Mouse (Mus musculus) heart, embryonic 16.5 days (tissue): Measurements from ENCODE around the gene Shc3. TPM values are rescaled to one million over a fixed set of nuclear protein-coding genes. Genes with fewer than 3 reads are reported as not detected.

Experiments used
- ATAC-seq: fragments of 200-750 bp; cut with Nextera tagmentation; replicated peaks from 2 replicates; pipeline ENCODE4 v1.8.0; 2017; ENCODE audit warnings: moderate number of reproducible peaks; ENCODE audit not compliant: insufficient read depth, low FRiP score; ENCODE audit errors: extremely low read depth
- H3K27ac ChIP-seq: fragments of 300-500 bp; sonication (generic); 2 replicates; pipeline ENCODE4 v1.5.1; 2014; ENCODE audit warnings: mild to moderate bottlenecking, low read length, control low read depth, moderate library complexity
- H3K27me3 ChIP-seq: fragments of 300-500 bp; sonication (generic); 2 replicates; pipeline ENCODE4 v1.6.1; 2014; ENCODE audit warnings: low read length, mixed read lengths; ENCODE audit not compliant: control insufficient read depth, insufficient read depth
- H3K36me3 ChIP-seq: fragments of 300-500 bp; sonication (generic); 2 replicates; pipeline ENCODE4 v1.6.1; 2014; ENCODE audit not compliant: control insufficient read depth, insufficient read depth
- H3K4me1 ChIP-seq: fragments of 300-500 bp; sonication (generic); 2 replicates; pipeline ENCODE4 v1.6.1; 2014; ENCODE audit warnings: low read length, mixed read lengths; ENCODE audit not compliant: control insufficient read depth, insufficient read depth
- H3K4me2 ChIP-seq: fragments of 300-500 bp; sonication (generic); 2 replicates; pipeline ENCODE4 v1.6.1; 2014; ENCODE audit warnings: low read depth, mild to moderate bottlenecking, control low read depth, low read length
- H3K4me3 ChIP-seq: fragments of 300-500 bp; sonication (generic); 2 replicates; pipeline ENCODE4 v1.5.1; 2014; ENCODE audit warnings: mild to moderate bottlenecking, control low read depth, low read length
- H3K9ac ChIP-seq: fragments of 300-500 bp; sonication (generic); 2 replicates; pipeline ENCODE4 v1.6.1; 2014; ENCODE audit warnings: low read length, control low read depth
- H3K9me3 ChIP-seq: fragments of 300-500 bp; sonication (generic); replicated peaks from 2 replicates; pipeline ENCODE4 v1.6.1; 2016; ENCODE audit warnings: low read length; ENCODE audit not compliant: control insufficient read depth
- WGBS: fragments of 180-500 bp; shearing (Covaris S2); extraction: QIAGEN DNeasy Blood & Tissue Kit; methylation state at CpG from one replicate; pipeline ENCODE4 v1.1.7; 2014; 5-methylcytosine and 5-hydroxymethylcytosine counted together
- polyA plus RNA-seq: library from polyadenylated mRNA; unstranded; fragments of >200 nt; fragmentation: Nextera tagmentation; extraction: Ambion mirVana; gene quantifications from 2 replicates; pipeline ENCODE4 v1.2.1, GENCODE M21; 2015

The Shc3 gene
- polyA plus RNA-seq, 1 experiment from 2014 or later = 0.22 TPM

DNA sequence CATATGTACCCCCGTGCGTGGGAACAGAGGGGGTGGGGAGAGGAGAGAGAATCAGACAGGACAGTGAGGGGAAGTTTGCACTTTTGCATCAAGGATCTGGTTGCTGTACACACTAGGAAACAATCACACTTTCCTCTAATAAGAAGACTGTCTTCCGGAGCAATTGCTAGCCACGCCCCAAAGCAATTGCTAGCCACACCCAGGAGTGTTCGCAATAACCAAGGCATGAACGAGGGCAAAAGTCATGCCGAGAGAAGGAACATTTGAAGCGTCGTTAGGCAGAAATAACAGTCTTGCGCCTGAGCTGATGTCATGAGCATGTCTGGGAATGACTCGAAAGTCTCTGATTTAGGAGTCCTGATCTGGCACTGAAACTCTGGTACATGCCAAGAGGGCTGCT, 15.9 kb downstream of the Shc3 start:
- H3K9ac ChIP-seq = no peak overlapping the region
- H3K36me3 ChIP-seq = no peaks in the 10 kb centered on the region
- no peak for ATAC-seq
- H3K27me3 ChIP-seq = no peaks in the 10 kb centered on the region
- WGBS = 82% methylated on average over 11 of the region's 11 CpGs
- H3K4me1 ChIP-seq = no peaks in the 10 kb centered on the region
- no peak overlapping the region for H3K4me2 ChIP-seq
- H3K9me3 ChIP-seq = no peaks in the 10 kb centered on the region
- no peak overlapping the region for H3K27ac ChIP-seq
- H3K4me3 ChIP-seq = no peak overlapping the region

DNA sequence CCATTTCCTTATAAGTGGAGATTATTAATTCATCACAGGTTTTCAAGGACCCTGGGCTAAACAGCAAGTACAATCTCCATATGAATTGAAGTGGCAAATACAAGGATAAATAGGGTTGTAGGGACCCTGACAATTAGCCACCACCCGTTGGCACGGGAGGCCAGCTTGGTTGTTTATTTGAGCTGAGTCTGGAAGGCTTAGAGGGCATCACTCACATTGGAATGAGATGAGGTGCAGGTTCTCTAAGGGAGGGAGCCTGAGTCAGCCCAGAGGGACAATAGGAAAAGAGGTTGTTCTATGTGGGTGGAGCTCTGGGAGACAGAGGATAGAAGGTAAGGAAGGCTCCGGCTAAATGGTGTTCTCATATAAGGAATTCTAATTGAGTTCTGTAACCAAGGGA, 17.0 kb downstream of the Shc3 start:
- Histone ChIP-seq H3K27me3 (no peaks in the 10 kb centered on the region), H3K27ac (no peak overlapping the region), H3K9me3 (no peaks in the 10 kb centered on the region), H3K9ac (no peak overlapping the region), H3K36me3 (no peaks in the 10 kb centered on the region), H3K4me1 (no peaks in the 10 kb centered on the region), H3K4me2 (no peak overlapping the region), H3K4me3 (no peak overlapping the region)
- WGBS = 75% methylated on average over 3 of the region's 3 CpGs
- ATAC-seq = no peak

DNA sequence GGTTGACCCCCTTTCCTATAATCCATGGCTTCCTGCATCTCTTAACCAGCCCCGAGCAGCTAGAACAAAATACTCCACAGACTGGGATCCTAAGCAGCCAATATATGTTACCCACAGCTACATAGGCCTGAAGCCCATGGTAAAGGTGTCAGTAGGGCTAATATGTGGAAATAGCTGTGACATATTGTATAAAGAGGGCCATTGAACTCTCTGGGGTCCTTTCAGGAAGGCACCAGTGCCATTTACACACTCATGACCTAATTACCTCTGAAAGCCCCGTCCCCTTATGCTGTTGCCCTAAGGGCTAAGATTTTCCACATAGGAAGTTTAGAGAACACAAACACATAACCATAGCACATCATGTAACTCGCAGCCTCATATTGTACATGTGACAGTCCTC, 17.4 kb downstream of the Shc3 start:
- Histone ChIP-seq H3K4me1 (no peaks in the 10 kb centered on the region), H3K27ac (no peak overlapping the region), H3K4me3 (no peak overlapping the region), H3K9me3 (no peaks in the 10 kb centered on the region), H3K4me2 (no peak overlapping the region), H3K27me3 (no peaks in the 10 kb centered on the region), H3K36me3 (no peaks in the 10 kb centered on the region), H3K9ac (no peak overlapping the region)
- no peak for ATAC-seq
- 79% methylated on average over 3 of the region's 3 CpGs for WGBS

DNA sequence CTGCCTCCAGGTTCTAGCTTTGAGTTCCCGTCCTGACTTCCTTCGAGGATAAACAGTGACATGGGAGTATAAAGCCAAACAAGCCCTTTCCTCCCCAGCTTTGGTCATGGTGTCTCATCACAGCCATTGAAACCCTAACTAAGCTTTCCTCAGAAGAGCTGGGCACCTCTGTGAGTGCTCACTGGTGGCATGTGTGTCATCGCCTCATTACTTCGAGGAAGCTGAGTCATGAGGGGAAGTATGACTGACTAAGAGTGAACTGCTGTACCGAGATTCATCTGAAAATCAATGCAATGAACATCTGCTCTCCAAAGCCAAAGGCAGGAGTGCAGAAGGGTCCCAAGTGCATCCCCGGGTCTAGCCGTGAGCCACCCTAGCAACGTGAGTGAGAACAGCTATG, 29.4 kb downstream of the Shc3 start:
- Histone ChIP-seq H3K27ac (no peak overlapping the region), H3K4me1 (no peaks in the 10 kb centered on the region), H3K9ac (no peak overlapping the region), H3K27me3 (no peaks in the 10 kb centered on the region), H3K4me3 (no peak overlapping the region), H3K36me3 (no peaks in the 10 kb centered on the region), H3K9me3 (peaks cover 5% of the 10 kb centered on the region), H3K4me2 (no peak overlapping the region)
- no peak for ATAC-seq
- whole genome bisulfite sequencing = 80% methylated on average over 8 of the region's 8 CpGs

DNA sequence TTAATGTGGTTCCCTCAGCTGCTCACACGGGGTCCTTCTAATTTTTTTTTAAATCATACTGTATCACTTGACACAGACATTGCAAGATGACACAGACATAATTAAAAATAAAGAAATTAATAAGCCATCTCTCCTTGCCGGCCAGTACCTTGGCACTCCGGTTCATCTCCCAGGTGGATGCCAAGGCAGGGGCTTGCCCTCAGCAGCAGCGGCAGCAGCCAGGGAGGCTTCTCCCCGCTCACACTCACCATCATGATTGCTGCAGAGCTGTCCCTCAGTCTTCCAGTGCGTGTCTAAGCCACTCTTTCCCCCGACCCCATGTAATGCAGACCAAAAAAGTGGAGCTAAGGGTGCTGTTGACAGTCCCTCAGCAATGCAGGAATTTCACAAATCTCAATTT, 33.9 kb downstream of the Shc3 start:
- H3K9me3 ChIP-seq = no peaks in the 10 kb centered on the region
- no peak overlapping the region for H3K9ac ChIP-seq
- WGBS = 74% methylated on average over 7 of the region's 7 CpGs
- no peak overlapping the region for H3K27ac ChIP-seq
- H3K27me3 ChIP-seq = no peaks in the 10 kb centered on the region
- H3K36me3 ChIP-seq = no peaks in the 10 kb centered on the region
- ATAC-seq = no peak
- no peaks in the 10 kb centered on the region for H3K4me1 ChIP-seq
- no peak overlapping the region for H3K4me3 ChIP-seq
- no peak overlapping the region for H3K4me2 ChIP-seq

DNA sequence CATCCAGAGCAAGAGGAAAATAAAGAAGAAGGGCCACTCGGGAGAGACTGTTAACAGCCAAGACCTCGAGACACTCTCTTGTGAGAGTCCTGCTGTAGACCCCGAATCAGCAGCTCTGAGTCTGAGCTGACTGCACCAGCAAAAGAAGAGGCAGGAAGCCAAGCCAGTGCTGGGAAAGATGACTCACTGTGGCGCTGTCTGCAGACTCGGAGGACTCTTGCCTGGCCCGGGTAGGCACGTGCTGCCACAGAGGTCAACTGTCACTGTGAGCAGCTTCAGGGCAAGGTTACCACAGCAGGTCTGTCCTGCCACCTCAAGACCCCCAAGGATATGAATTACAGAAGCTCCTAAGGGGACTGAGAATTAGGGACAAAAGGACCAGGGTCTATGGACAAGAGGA, 42.7 kb downstream of the Shc3 start:
- no peak; the same call in 1 of the 2 replicates for ATAC-seq
- Histone ChIP-seq H3K27me3 (no peaks in the 10 kb centered on the region), H3K4me2 (no peak overlapping the region), H3K9ac (no peak overlapping the region), H3K36me3 (no peaks in the 10 kb centered on the region), H3K9me3 (no peaks in the 10 kb centered on the region), H3K4me1 (no peaks in the 10 kb centered on the region), H3K27ac (no peak overlapping the region), H3K4me3 (no peak overlapping the region)
- 30% methylated on average over 7 of the region's 7 CpGs for WGBS

DNA sequence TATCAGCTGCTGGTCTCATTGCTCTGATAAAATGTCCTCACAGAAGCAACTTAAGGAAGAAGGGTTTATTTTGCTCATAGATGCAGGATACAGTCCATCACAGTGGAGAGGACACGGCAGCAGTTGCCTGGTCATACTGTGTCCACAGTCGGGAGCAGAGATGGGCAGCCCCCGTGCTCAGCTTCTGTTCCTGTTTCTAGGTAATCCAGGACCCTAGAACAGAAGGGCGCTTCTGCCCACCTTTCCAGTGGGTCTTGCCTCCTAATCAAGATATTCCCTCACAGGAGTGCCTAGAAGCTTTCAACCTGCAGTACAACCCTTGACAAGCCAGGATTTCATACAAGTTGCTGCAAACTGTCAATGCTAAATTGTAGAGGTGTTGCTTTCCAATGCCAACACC, 44.9 kb downstream of the Shc3 start:
- H3K36me3 ChIP-seq = no peaks in the 10 kb centered on the region
- H3K27me3 ChIP-seq = no peaks in the 10 kb centered on the region
- H3K27ac ChIP-seq = no peak overlapping the region
- no peak overlapping the region for H3K9ac ChIP-seq
- H3K4me2 ChIP-seq = no peak overlapping the region
- H3K4me3 ChIP-seq = no peak overlapping the region
- no peaks in the 10 kb centered on the region for H3K4me1 ChIP-seq
- 77% methylated on average over 4 of the region's 4 CpGs for WGBS
- ATAC-seq = no peak
- H3K9me3 ChIP-seq = peaks cover 2% of the 10 kb centered on the region; the same call in 1 of the 2 replicates

DNA sequence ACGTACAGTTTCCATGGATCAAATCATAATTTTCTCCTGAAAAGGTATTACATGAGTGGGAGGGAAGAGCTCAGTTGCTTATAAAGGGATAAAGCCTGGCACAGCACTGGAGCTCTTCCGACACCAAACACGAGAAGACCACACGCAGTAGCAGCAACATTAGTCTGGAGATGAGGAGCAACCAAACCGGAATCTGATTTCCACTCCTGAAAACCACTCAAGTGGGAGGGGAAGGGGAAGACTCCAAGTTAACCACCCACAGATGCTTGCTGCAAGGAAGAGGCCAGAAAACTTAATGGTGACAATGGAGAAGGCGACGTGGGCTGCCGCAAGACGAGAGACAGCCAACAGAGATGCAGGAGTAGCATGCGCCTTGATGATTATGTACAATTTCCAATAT, 45.9 kb downstream of the Shc3 start:
- Histone ChIP-seq H3K27me3 (no peaks in the 10 kb centered on the region), H3K4me2 (no peak overlapping the region), H3K27ac (no peak overlapping the region), H3K4me1 (no peaks in the 10 kb centered on the region), H3K36me3 (no peaks in the 10 kb centered on the region), H3K9me3 (peaks cover 2% of the 10 kb centered on the region; the same call in 1 of the 2 replicates), H3K4me3 (no peak overlapping the region), H3K9ac (no peak overlapping the region)
- WGBS = 91% methylated on average over 10 of the region's 10 CpGs
- ATAC-seq = no peak

DNA sequence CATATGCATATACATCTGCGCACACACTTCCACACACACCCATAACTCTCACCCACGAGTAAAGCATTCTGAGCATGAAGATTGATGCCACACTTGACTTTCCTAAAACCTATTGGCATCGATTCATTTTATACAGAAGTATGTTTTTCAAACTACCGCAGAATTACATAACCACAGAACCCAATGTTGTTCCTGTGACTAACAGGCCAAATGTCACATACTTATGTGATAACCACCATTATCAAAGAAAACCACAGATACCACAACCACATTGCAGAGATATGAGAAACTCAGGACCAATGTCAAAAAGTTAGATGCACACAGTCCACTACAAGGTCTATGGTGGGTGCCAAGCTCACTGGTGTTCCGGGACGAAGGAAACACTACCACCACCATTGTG, 50.3 kb downstream of the Shc3 start:
- 86% methylated on average over 6 of the region's 6 CpGs for WGBS

DNA sequence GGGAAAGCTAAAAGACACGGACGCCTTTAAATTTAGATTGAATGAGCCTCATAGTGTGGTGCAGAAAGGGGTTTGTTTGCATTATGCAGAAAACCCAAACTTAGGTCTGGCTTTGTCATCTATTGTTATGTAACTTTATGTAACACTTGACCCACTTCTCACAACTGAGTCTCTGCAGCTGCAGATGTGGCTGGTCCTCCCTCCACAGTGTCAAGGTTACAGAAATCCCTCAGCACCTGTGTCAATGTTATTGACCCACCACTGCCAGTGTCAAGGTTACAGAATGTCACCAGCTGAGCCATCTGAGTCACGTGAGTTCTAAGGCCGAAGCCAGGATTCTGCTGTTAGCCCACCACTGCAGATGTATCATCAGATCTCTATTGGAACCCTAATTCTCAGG, 51.3 kb downstream of the Shc3 start:
- Histone ChIP-seq H3K27me3 (no peaks in the 10 kb centered on the region), H3K36me3 (no peaks in the 10 kb centered on the region), H3K4me2 (no peak overlapping the region), H3K9me3 (peaks cover 2% of the 10 kb centered on the region; the same call in 1 of the 2 replicates), H3K27ac (no peak overlapping the region), H3K4me3 (no peak overlapping the region), H3K9ac (no peak overlapping the region), H3K4me1 (no peaks in the 10 kb centered on the region)
- WGBS = 74% methylated on average over 4 of the region's 4 CpGs
- ATAC-seq = no peak

More for the DNA sequence above, 50.3 kb downstream of the Shc3 start:
- Histone ChIP-seq H3K4me3 (no peak overlapping the region), H3K27me3 (no peaks in the 10 kb centered on the region), H3K4me1 (no peaks in the 10 kb centered on the region), H3K9me3 (peaks cover 2% of the 10 kb centered on the region; the same call in 1 of the 2 replicates), H3K4me2 (no peak overlapping the region), H3K27ac (no peak overlapping the region), H3K9ac (no peak overlapping the region), H3K36me3 (no peaks in the 10 kb centered on the region)
- no peak for ATAC-seq
